Mouse (Mus musculus): Measurements from ENCODE around the gene Aqp1. TPM values are rescaled to one million over a fixed set of nuclear protein-coding genes. Genes with fewer than 3 reads are reported as not detected.

The Aqp1 gene
- total and polyA plus RNA-seq, 3 experiments = 57.2 to 95.3 TPM; not detected in 1

- Histone ChIP-seq H3K9me3 (replicated peaks; ENCODE audit: insufficient read depth, low read length) (no peaks in the 10 kb centered on the region), H3K36me3 (ENCODE audit: control insufficient read depth in 1 of 2, insufficient read depth in 2 of 2, low read length in 2 of 2) (peaks cover 0 to 13% of the 10 kb centered on the region in 2 experiments; a peak in 2 of 4 replicates), H3K9ac (ENCODE audit: control insufficient read depth, low read depth, low read length, poor library complexity, severe bottlenecking) (no peak overlapping the region), H3K27me3 (ENCODE audit: control insufficient read depth in 1 of 2, insufficient read depth in 2 of 2, low read length in 2 of 2) (no peaks in the 10 kb centered on the region), H3K4me1 (ENCODE audit: control insufficient read depth in 1 of 2, insufficient read depth in 2 of 2, low read length in 2 of 2) (peaks cover 5 to 45% of the 10 kb centered on the region in 2 experiments), H3K79me2 (ENCODE audit: control insufficient read depth, insufficient read depth, low read length, poor library complexity) (no peaks in the 10 kb centered on the region), H3K4me3 (ENCODE audit: control insufficient read depth in 1 of 2, insufficient read depth in 1 of 2, low read depth in 2 of 2, low read length in 2 of 2) (no peak overlapping the region), H3K27ac (ENCODE audit: control insufficient read depth, low read depth, low read length) (no peak overlapping the region)
- DNase-seq (ENCODE audit: low read depth, low spot score) = no peak
- TF ChIP-seq CHD2 (IDR thresholded peaks at IDR 0.05; ENCODE audit: low read length) (no peak), MYC (IDR thresholded peaks at IDR 0.05; ENCODE audit: low read depth, low read length) (no peak), TCF12 (IDR thresholded peaks at IDR 0.05; ENCODE audit: low read depth, low read length) (no peak), MAFK (IDR thresholded peaks at IDR 0.05; ENCODE audit: borderline replicate concordance, low read depth, low read length) (no peak), NELFE (IDR thresholded peaks at IDR 0.05; ENCODE audit: low read depth, low read length) (no peak), EP300 (IDR thresholded peaks at IDR 0.05; ENCODE audit: low read depth in 1 of 2, low read length in 2 of 2) (no peak), POLR2A (IDR thresholded peaks at IDR 0.05; ENCODE audit: control insufficient read depth in 1 of 2, insufficient read depth in 1 of 2, low read depth in 1 of 2, low read length in 2 of 2, poor library complexity in 1 of 2) (no peak), NRF1 (IDR thresholded peaks at IDR 0.05; ENCODE audit: insufficient read depth, low read depth, low read length, poor library complexity, severe bottlenecking) (no peak), TBP (IDR thresholded peaks at IDR 0.05; ENCODE audit: low read depth, low read length) (no peak), SIN3A (IDR thresholded peaks at IDR 0.05; ENCODE audit: low read length) (no peak), RAD21 (IDR thresholded peaks at IDR 0.05; ENCODE audit: low read depth, low read length) (no peak), GABPA (IDR thresholded peaks at IDR 0.05; ENCODE audit: low read depth, low read length) (no peak), ZKSCAN1 (IDR thresholded peaks at IDR 0.05; ENCODE audit: low read depth, low read length) (no peak)
Observed at GRCm38 (mm10) chr6:55321518-55321917, 14.7 kb upstream of the Aqp1 start.

GRCm38 (mm10) chr6:55322980-55323379, 13.3 kb upstream of the Aqp1 start:
- H3K27me3 ChIP-seq (ENCODE audit: control insufficient read depth in 1 of 2, insufficient read depth in 2 of 2, low read length in 2 of 2) = no peaks in the 10 kb centered on the region
- no peak overlapping the region for H3K27ac ChIP-seq (ENCODE audit: control insufficient read depth, low read depth, low read length)
- H3K4me3 ChIP-seq (ENCODE audit: control insufficient read depth in 1 of 2, insufficient read depth in 1 of 2, low read depth in 2 of 2, low read length in 2 of 2) = no peak overlapping the region
- H3K9ac ChIP-seq (ENCODE audit: control insufficient read depth, low read depth, low read length, poor library complexity, severe bottlenecking) = no peak overlapping the region
- DNase-seq (ENCODE audit: low read depth, low spot score) = no peak
- no peak for TF ChIP-seq HCFC1 (IDR thresholded peaks at IDR 0.05; ENCODE audit: low read depth, low read length)
- TF ChIP-seq USF2 (IDR thresholded peaks at IDR 0.05; ENCODE audit: borderline replicate concordance in 1 of 2, insufficient read depth in 1 of 2, low read depth in 1 of 2, low read length in 2 of 2) = no peak
- no peak for TF ChIP-seq NELFE (IDR thresholded peaks at IDR 0.05; ENCODE audit: low read depth, low read length)
- TF ChIP-seq E2F4 (IDR thresholded peaks at IDR 0.05; ENCODE audit: borderline replicate concordance, low read depth, low read length) = no peak
- TF ChIP-seq ZC3H11A (IDR thresholded peaks at IDR 0.05; ENCODE audit: low read depth, low read length) = no peak
- TF ChIP-seq USF1 (IDR thresholded peaks at IDR 0.05; ENCODE audit: low read depth, low read length) = no peak
- H3K79me2 ChIP-seq (ENCODE audit: control insufficient read depth, insufficient read depth, low read length, poor library complexity) = no peaks in the 10 kb centered on the region
- H3K9me3 ChIP-seq (replicated peaks; ENCODE audit: insufficient read depth, low read length) = no peaks in the 10 kb centered on the region
- H3K36me3 ChIP-seq (ENCODE audit: control insufficient read depth in 1 of 2, insufficient read depth in 2 of 2, low read length in 2 of 2) = peaks cover 0 to 13% of the 10 kb centered on the region in 2 experiments; a peak in 2 of 4 replicates
- peaks cover 5 to 55% of the 10 kb centered on the region in 2 experiments for H3K4me1 ChIP-seq (ENCODE audit: control insufficient read depth in 1 of 2, insufficient read depth in 2 of 2, low read length in 2 of 2)

All from MEL (cell line).